Mouse (Mus musculus): Measurements from ENCODE around the gene Rab14.

The Rab14 gene

GRCm38 (mm10) chr2:35153844-35154554 is 46.9 kb downstream of the Rab14 start:
- no peak for DNase-seq

- DNase-seq: no peak
Measured at GRCm38 (mm10) chr2:35153179-35153578, 47.7 kb downstream of the Rab14 start.

- DNase-seq: no peak
Measured at GRCm38 (mm10) chr2:35151303-35151882, 49.5 kb downstream of the Rab14 start.

GRCm38 (mm10) chr2:35148806-35149205 is 52.1 kb downstream of the Rab14 start:
- no peak for DNase-seq

- no peak for DNase-seq
Measured at GRCm38 (mm10) chr2:35141673-35142072, 59.2 kb downstream of the Rab14 start.

- no peak for DNase-seq
Measured at GRCm38 (mm10) chr2:35138576-35138975, 62.3 kb downstream of the Rab14 start.

- DNase-seq: no peak
Measured at GRCm38 (mm10) chr2:35133891-35134290, 67.0 kb downstream of the Rab14 start.

GRCm38 (mm10) chr2:35132662-35133055 is 68.3 kb downstream of the Rab14 start:
- no peak for DNase-seq

GRCm38 (mm10) chr2:35131991-35132661 is 68.8 kb downstream of the Rab14 start:
- DNase-seq: peak; percentile 100

- no peak for DNase-seq
Measured at GRCm38 (mm10) chr2:35131491-35131890, 69.4 kb downstream of the Rab14 start.
